Mouse (Mus musculus) gonadal fat pad, adult 2 months (tissue): Measurements from ENCODE around the gene Slc25a44. TPM values are rescaled to one million over a fixed set of nuclear protein-coding genes. Genes with fewer than 3 reads are reported as not detected.

Source experiments
- DNase-seq: peaks from one replicate; pipeline ENCODE4 v3.0.0-alpha.2; 2012; ENCODE audit warnings: low read depth
- polyA plus RNA-seq: library from polyadenylated mRNA; depleted of rRNA; stranded (reverse); fragments of >200 nt; gene quantifications from 2 replicates; pipeline ENCODE4 v1.2.3, GENCODE M21; 2012; rRNA removed

The Slc25a44 gene
- polyA plus RNA-seq, result 39.1 and 45.0 TPM in 2 replicates

DNA sequence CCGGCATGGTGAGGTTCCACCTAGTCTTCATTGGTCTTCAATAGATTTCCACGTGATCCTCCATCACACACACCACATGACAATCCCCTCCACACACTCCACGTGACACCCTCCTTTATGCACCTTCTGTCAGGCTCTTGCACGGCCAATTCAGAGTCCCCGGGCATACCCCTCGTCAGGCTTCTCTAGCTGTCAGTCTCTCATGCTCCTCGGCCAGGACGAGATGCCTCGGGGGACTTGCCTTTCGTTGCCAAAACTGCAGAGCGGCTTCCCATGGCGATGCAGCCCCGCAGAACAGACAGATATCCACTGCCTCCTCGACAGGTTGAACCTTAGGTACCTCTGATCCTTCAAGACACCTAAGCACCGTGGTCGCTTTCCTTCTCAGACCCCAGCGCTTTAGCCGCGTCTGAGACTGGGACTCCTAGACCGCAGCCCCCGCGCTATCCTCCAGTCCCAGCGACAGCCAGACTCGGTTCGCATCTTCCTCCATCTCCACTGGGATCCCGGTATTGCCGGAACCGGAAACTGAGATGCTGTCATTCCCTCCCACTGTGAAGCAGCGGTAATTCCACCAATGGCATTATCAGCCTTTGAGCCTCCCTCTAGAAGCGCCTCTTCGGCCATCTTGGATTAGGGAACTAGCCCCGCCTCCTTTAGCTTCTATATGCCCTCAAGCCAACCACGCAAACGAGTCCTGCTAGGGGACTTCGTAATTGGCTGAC, at the start of gene Slc25a44:
Gene Slc25a44 (minus strand): TSS at position 535 of the 725 bp plus-strand sequence.
- peak; percentile 97 for DNase-seq

DNA sequence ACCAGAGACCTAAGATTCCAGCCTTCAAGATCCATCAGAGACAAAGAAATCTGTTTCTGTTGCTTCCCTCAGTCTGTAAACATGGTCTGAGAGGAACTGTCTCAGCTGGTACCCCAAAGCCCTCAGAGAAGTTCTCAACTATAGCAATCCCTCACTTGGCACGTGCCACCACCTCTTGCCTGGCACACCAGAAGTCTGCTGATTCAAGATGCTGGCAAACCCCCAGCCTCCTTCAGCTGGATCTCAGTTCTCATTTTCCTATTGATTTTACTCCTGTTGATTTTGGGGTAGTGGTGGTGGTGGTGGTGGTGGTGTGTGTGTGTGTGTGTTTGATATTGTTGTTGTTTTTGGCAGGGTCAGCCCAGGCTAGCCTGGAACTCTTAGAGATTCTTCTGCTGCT, 48.6 kb upstream of the Slc25a44 start:
- no peak for DNase-seq

DNA sequence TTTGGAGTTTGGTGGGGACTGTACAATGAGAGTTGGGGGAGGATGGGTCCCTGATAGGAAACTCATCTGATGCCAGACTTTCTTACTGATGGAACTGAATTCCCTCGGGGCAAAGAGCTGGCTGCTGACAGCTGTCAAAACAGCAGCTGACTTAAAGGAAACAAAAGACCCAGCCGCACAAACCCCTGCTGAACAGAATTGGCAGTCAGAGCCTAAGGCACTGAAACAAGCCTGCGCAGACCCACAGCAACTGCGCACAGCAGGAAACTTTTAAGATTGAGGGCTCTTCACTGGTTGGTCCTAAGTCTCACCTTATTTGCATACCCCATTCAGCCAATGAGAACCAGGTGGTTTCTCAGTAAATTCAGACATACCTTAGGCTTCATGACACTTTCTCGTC, 48.1 kb upstream of the Slc25a44 start:
- DNase-seq, result no peak

DNA sequence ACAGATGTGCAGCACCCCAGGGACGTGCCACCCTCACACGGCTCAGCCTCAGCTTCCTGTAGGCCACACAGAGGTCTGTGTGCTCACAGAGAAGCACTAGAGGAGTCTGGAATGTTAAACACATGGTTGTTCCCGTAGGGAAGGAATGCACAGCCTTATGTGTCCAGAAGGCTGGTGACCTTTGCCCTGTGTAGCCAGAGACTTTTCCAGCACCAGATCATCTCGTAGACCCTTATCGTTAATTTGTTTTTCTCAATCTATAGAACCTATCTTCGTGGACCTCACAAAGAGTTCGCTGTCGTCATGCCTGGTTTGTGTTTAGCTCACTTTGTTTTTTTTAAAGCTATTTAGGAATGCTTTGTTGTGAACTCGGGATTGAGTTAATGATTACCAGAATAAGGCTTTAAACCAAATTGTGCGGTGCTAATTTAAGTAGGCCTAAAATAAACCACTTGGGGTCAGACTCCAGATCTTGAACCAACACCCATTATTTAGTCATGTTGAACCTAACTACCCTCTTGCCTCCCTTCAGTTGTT, 46.1 kb upstream of the Slc25a44 start:
- DNase-seq, result no peak

DNA sequence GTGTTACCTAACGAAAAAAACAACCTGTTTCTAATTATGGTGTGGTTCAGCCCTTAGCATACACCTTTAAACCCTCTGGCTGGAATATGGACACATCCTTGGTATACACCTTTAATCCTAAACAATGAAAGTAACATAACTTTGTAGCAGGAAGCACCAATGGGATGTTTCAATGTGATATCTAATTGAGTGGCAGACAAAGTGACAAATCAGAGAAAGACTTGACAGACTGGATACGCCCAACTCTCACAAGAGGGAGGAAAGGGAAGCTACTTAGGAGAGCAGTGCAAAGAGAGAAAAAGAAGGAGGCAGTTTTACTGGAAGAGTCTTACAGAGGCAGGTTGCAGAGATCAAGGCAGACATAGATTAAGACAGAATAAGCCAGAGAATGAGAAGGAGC, 44.5 kb upstream of the Slc25a44 start:
- no peak for DNase-seq

DNA sequence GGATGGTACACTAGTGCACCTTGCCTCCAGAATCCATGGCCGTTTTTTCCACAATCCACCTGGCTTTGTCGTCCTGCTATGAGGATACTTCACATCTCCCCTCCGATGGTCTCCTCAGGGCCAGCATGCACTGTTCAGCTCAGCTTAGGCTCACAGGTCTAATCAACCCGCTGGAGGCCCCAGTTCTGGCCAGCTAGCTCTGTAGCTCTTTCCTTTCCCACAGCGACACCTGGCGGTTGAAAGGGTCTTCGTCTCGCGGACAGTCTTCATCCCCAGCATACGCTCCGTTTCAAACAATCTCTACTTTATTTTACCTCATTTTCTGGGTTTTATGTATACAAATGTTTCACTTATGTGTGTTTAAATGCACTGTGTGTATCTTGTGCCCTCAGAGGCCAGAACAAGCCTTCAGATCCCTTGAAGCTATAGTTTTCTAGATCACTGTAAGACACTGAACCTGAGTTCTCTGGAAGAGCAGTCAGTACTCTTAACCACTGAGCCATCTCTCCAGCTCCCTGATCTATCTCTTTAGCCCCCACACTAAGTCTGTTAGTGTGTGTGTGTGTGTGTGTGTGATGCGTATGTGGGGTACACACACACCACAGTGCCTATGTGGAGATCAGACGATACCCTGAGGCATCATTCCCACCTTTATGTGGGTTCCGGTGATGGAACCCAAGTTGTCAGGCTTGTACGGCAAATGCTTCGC, 42.3 kb upstream of the Slc25a44 start:
- DNase-seq, result no peak

DNA sequence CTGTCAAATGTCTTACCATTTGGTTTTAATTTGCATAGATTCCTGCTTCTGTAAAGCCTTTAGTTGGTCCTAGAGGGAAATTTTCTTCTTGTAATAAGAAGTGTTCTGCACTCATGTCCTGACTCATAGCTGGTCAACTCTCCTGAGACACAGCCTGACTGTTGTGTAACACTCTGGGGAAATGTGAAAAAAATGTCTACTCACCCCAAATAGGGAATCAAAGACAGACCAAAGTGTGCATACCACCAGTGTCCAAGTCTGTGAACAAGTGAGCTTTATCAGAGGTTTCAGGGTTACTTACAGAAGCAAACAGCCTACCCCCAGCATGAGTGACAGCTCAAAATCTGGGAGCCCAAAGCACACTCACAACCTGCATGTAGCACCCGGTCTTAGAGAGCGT, 40.2 kb upstream of the Slc25a44 start:
- DNase-seq, result no peak

DNA sequence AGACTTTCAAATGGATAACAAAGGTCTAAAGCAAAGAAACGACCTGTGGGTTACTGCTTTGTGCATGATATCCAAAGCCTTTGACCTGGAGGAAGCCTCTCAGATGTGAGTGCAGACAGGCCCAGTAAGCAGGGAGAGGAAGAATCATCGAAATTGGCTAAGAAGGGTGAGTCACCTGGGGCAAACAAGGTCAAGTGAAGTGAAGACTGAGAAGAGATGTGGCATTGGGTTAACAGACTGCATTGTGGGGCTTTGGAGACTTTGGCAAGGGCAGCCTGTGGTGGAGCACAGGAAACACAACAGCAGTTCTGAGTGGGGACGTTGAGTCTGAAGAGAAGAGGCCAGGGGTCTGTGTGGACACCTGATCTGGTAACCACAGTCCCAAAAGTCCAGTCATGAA, 39.5 kb upstream of the Slc25a44 start:
- DNase-seq, result no peak

DNA sequence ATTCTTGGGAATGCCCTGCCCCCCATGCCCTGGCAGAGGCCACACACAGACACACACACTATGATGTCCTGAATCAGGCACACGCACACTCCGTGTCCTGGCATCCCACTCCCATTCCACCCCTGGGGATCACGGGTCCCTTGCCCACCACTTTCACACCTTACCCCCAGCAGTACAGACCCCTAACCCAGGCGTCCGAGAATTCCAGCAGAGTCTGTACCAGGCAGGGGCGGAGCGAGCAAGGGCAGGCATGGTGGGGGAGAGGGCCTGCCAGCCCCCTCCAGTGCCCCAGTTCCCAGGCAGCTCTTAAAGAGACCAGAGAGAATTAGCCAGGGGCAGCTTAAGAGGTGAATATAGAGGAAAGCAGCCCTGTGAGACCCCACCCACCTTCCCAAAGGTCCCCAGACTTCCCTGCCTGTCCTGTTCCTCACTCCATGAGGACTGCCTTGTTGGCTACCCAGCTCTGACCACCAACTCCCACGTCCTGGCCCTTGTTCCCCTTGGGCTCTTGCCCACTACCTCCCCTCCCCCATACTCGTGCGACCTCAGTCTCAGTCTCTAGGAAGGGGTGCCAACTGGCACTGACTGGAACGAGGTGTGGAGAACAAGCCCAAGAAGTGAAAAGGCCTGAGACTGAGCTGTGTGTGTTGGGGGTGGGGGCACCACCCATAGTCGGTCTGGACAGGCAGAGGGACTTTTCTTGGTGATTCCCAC, 36.2 kb upstream of the Slc25a44 start, which contains the start of gene Sema4a:
Gene Sema4a (minus strand): TSS at position 200 of the 714 bp plus-strand sequence.
- DNase-seq, result no peak

DNA sequence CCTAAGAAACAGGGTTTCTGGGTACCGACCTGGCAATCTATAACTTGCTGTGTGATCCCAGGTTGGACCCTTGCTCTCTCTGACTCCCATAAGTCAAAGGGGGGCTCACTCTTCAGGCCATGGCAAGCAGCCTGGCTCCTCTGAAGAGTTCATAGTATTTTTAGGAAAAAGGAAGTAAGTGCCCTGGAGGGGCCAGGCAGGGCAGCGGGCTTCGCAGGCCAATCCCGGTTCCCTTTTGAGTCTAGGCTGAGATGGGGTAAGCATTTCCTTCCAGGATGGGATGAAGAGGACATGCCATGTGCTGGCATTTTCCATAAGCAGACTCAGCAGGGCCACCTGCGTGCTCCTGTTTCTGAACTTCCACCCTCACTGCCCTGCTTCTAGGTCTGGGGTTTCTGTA, 35.1 kb upstream of the Slc25a44 start:
- no peak for DNase-seq

DNA sequence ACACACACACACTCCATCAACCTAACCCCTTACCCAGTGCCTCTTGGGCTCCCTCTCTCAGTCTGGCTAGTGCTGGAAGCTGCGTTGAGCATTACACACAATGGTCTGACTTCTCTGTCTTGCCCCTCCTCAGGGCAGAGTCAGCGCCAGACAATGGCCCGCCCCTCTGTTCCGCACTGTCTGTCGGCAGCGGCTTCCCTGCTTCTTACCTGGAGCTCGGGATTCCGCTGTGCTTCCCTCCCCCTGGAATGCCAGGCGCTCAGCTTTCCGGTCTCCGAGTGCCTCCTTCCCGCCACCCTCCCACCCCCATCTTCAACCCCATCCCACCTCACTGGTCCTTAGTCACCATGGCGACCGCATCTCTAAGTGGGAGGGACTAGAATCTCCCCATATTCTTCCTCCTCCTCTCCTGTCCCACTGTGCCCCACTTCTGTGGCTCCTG, 33.9 kb upstream of the Slc25a44 start:
- no peak for DNase-seq

DNA sequence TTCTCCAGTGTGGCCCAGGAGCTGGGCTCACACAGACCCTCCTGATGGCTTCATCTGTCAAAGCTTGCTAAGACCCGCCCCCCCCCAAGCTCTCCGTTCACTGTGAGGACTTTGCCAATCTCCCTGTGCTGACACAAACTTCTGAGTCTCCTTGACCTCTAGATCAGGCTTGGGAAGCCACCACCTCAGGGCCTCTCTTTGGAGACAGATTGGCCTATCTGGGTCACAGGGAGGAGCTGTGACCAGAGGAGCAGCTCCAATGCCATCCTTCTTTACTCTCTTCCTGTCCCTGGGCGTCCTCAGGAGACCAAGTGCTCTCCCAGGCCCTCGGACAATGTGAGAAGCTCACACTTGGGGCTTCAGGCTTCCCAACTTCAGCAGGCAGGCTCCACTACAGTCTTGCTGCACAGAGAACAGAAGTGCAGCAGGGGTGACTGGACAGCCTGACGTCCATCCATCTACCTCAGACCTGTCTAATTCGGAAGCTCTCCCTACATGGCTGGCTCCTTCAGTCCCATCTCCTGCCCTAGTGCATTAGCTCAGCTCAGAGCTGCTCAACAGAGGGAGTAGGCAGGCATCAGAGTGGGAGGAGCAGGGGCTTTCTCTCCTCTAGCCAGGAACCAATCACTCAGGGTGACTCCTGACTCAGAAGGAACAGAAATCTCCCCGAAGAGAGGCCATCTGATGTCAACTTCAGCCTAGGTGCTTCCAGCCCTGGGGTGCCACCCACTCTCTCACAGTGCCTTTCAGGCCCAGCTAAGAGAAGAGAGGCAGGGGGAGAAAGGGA, 32.0 kb upstream of the Slc25a44 start:
- DNase-seq, result no peak

DNA sequence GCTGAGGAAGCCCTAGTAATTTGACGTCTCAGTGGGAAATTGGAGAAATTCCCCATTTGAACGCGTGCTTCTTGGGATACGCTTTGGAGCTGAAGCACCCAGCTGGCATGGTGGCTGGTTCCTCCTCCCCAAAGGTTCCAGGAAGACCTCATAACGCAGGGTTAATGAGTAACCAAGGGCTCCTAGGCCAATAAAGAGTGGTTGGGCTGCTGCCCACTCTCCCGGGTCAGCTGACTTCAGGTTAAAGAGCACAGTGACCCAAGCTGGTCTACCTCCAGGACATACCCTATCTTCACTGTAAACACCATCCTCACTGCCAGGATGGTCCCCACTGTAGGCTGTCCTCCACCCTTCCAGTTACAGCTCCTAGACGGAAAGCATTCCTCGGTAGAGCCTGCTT, 31.4 kb upstream of the Slc25a44 start:
- no peak for DNase-seq

DNA sequence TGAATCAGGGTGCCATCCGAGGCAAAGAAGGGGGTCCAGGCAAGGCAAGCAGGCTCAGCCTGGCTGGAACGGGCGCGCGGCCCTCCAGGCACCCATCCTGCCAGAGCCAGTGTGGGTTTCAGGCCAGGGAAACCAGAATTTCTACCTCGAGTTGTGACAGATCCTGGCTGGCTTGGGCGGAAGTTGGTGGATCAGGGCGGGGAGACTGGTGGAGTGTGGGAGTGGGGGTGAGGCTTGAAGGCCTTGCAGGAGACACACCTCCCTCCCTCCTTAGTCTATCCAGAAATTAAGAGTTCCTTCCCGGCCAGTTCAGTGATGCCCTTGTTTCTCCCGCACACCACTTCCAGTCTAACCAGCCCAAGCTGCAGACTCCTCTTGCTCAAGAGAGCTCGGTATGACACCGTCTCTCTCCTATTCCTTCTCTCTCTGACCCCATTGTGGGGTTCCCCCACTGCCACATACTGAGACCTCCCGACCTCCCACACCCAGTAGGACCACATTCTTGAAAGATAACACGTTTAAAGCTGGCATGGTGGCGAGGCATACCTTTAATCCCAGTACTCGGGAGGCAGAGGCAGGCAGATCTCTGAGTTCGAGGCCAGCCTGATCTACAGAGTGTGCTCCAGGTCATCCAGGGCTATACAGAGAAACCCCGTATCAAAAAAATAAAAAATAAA, 30.8 kb upstream of the Slc25a44 start:
- peak; percentile 83 for DNase-seq

DNA sequence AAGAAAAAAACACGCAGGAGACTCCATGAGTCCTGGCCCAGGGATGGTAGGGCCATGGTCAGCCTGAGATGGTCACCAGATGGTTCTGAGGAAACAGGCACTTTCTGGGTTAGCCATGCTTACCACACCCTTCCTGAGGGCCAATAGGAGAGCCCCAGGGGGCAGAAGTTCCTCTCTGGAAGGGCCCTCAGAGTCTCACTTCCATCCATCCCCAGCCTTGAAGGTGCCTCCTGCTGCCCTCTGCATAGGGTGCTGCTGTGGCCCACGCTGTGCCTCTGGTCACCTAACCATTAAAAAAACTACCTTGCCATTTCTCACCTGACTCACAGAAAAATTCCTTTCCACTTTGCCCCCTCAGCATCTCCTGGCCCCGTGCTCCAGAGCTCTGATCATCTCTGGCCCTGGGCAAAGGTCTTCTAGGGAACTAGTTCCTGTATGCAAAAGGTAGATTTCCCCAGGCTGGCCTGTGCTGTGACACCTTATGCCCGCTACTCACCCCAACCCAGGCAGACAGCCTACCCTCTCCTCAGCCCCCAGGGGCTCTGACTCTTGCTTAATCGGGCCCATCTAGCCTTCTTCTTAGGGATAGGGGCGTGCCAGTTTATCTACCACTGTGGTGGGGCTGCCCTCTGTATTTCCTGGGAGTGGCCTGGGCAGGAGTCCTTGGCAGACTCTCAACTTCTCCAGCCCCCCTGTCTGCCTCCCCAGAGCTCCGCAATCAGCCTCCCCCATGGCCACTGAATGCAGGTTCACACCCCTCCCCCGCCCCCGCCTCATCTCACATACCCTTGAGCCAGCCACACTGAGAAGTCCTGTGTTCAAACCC, 30.0 kb upstream of the Slc25a44 start:
- DNase-seq, result no peak

DNA sequence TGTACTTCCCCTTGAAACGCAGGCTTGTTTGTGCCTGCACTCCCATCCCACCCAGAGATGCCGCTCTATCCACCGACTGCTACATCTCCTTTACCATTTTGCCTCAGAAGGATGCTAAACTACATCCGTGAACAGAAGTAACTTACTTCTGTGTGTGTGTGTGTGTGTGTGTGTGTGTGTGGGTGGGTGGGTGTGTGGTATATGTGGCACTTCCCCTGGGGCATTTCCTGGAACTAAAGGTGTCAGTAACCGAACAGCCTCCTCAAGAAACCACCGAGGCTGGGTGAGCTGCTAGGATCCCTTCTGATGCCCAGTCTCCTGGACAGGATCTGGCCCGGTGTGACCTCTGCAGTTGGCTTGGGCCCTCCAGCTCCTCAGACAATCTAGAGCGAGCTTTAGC, 29.0 kb upstream of the Slc25a44 start:
- DNase-seq, result no peak

DNA sequence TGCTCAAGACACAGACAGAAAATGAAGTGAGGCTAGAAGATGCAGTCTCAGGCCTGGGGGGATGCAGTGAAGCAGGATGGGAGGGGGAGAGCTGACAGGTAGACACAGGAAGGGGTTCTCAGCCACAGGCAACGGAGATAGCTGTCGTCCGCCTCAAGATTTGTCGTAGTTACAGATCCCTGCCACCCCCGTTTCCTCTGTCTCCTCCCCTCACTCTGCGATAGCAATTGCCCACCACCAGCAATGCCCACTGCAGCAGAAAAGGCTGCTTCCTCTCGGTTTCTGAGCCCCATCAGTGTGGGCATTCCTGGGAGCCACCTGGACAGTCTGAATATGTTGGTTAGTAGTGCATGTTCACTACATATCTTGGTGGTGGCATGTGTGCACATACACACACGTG, 28.4 kb upstream of the Slc25a44 start:
- no peak for DNase-seq

DNA sequence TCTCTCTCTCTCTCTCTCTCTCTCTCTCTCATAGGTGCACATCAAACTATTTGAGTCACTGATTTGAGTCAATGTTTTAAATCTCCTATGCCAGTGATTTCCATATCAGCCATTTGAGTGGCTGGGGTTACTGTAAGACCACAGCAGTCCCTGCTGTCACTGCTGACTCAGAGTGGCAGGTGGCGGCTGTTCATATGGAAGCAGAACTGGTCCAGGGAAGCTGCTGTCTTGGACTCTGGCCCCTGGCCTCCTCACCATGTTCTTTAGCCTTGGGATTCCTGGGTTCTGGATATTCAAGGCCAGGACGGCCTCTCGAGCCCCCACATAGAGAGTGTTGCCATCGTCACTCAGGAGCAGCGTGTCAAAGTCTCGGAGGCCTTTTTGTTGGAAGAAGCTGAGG, 27.8 kb upstream of the Slc25a44 start:
- DNase-seq, result no peak

DNA sequence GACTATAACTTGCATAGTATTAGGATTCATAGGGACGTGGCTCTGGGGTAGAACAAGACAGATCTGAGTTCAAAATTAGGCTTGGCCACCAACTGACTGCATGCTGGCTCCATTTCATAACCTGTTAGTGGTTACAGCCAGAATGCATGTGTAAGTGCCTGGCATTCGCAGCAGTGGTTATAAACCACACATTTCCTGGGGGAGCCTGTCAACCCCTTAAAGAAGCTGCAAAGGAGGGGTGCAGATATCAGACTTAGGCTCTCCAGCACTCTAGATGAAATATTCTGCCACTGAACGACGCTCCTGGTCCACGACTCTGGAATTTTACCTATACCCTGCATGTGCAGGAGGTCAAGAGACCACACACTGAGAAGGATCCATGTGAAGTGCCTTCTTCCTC, 27.3 kb upstream of the Slc25a44 start:
- no peak for DNase-seq
